Mouse (Mus musculus): ENCODE results near the gene Gm3336. TPM values are rescaled to one million over a fixed set of nuclear protein-coding genes. Genes with fewer than 3 reads are reported as not detected.

The Gm3336 gene
- polyA plus RNA-seq, 1 experiment from 2014 or later: 0.19 TPM

GRCm38 (mm10) chr8:70742176-70742575 is 23.8 kb downstream of the Gm3336 start:
- Histone ChIP-seq H3K36me3 (ENCODE audit: control insufficient read depth, insufficient read depth, low read length) (no peaks in the 10 kb centered on the region), H3K4me1 (ENCODE audit: control insufficient read depth, insufficient read depth, low read depth, low read length) (peaks cover 13% of the 10 kb centered on the region), H3K4me3 (ENCODE audit: low read length) (no peak overlapping the region), H3K4me2 (ENCODE audit: low read length) (no peak overlapping the region), H3K27ac (ENCODE audit: low read depth, low read length) (no peak overlapping the region), H3K27me3 (replicated peaks; ENCODE audit: control insufficient read depth, insufficient read depth, low read length) (peaks cover 36% of the 10 kb centered on the region), H3K9me3 (ENCODE audit: control insufficient read depth, low read length) (no peaks in the 10 kb centered on the region), H3K9ac (ENCODE audit: low read depth, low read length) (no peak overlapping the region)
- 73% methylated on average over 11 of the region's 11 CpGs for WGBS
- no peak for ATAC-seq

DNA sequence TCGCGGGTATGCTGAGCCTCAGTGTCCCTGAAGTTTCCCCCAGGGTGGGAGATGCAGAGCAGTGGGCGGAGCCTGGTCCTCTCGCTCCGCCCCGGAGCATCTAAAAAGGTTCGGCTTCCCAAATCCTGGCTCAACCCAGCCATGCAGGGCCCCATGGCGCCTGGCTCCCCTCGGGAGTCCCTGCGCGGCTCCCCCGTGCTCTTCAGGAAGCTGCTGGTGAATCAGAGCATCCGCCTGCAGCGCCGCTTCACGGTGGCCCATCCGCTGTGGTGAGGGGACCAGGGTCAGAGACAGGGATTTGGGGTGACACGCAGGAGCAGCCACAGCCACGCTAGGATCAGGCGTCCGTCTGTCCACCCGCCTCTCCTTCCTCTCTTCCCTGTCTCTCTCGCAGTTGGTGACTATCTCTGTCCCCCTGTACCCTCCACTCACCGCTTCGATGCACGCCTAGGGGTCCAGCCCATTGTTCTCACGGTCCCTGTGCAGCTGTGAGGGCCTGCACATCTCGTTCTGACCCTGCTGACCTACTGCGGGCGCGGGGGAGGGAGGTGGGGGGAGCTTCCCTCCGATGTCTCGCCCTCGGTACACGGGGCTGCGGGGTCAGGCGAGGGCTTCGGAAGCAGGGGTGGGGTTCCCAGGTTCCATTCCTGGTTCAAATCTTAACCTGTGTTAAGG is 24.8 kb downstream of the Gm3336 start:
- ATAC-seq: no peak; the same call in 1 of the 2 replicates
- H3K27me3 ChIP-seq (replicated peaks; ENCODE audit: control insufficient read depth, insufficient read depth, low read length): peaks cover 36% of the 10 kb centered on the region
- 2% methylated on average over 38 of the region's 38 CpGs for WGBS

DNA sequence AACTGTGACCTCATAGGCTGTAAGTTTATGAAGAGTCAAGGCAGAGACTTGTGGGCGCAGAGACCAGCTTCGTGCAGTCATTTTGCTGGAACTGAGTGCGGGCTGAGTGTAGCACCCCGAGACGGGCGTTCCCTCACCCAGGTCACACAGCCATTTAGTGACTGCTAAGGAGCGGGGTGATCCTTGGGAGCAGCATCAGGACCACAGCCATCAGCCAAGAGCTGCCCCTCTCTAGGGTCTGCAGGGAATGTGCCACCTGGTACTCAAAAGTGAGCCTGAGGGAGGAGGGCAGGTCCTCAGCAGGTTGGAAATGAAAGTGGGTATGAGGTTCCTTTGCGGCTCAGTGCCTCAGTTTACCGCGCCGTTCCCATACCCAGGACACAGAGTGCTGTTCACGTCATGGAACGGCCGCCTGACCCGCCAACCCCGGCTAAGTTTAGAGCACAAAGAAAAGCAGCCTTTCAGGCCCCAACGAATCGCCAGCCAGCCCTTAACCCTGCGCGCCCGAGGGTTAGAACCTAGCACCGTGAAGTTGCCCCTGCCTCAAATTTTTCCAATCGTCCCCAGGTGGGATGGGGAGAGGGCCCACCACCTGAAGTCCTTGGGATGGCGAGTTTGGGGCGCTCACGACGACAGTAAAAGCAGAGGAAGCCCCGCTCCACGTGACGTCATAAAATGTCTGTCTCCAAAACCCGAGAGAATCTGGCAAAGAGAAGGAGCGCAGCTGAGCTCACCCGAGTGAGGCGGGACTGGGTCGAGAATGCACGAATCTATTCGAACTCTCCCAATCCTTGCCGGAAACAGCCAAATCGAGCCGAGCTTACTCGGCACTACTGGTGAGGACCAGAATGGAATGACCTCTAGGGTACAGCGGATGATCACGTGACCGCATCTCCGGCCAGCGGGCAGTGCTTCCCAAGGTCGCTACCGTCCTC is 25.6 kb downstream of the Gm3336 start:
- no peaks in the 10 kb centered on the region for H3K36me3 ChIP-seq (ENCODE audit: control insufficient read depth, insufficient read depth, low read length)
- peak overlapping the region; percentile 67 for H3K4me2 ChIP-seq (ENCODE audit: low read length)
- peaks cover 13% of the 10 kb centered on the region for H3K4me1 ChIP-seq (ENCODE audit: control insufficient read depth, insufficient read depth, low read depth, low read length)
- peaks cover 36% of the 10 kb centered on the region for H3K27me3 ChIP-seq (replicated peaks; ENCODE audit: control insufficient read depth, insufficient read depth, low read length)
- peak overlapping the region; percentile 40 for H3K4me3 ChIP-seq (ENCODE audit: low read length)
- 0 out of 2 replicates have a peak, but pooled peaks have one; percentile 28 for ATAC-seq
- 3% methylated on average over 48 of the region's 48 CpGs for WGBS
- no peaks in the 10 kb centered on the region for H3K9me3 ChIP-seq (ENCODE audit: control insufficient read depth, low read length)
- H3K27ac ChIP-seq (ENCODE audit: low read depth, low read length): no peak overlapping the region
- peak overlapping the region; percentile 52 for H3K9ac ChIP-seq (ENCODE audit: low read depth, low read length)

More for the DNA sequence above, 24.8 kb downstream of the Gm3336 start:
- Histone ChIP-seq H3K4me3 (ENCODE audit: low read length) (peak overlapping the region; percentile 40), H3K4me2 (ENCODE audit: low read length) (peak overlapping the region; percentile 67), H3K27ac (ENCODE audit: low read depth, low read length) (no peak overlapping the region), H3K36me3 (ENCODE audit: control insufficient read depth, insufficient read depth, low read length) (no peaks in the 10 kb centered on the region), H3K9ac (ENCODE audit: low read depth, low read length) (peak overlapping the region; percentile 38), H3K4me1 (ENCODE audit: control insufficient read depth, insufficient read depth, low read depth, low read length) (peaks cover 13% of the 10 kb centered on the region), H3K9me3 (ENCODE audit: control insufficient read depth, low read length) (no peaks in the 10 kb centered on the region)

- 55% methylated on average over 11 of the region's 11 CpGs for WGBS
- peaks cover 37% of the 10 kb centered on the region for H3K27me3 ChIP-seq (replicated peaks; ENCODE audit: control insufficient read depth, insufficient read depth, low read length)
- no peak overlapping the region for H3K9ac ChIP-seq (ENCODE audit: low read depth, low read length)
Observed at GRCm38 (mm10) chr8:70744806-70745205, 26.5 kb downstream of the Gm3336 start.

GRCm38 (mm10) chr8:70745691-70746220 is 27.4 kb downstream of the Gm3336 start:
- no peak overlapping the region for H3K9ac ChIP-seq (ENCODE audit: low read depth, low read length)
- no peaks in the 10 kb centered on the region for H3K9me3 ChIP-seq (ENCODE audit: control insufficient read depth, low read length)
- 61% methylated on average over 17 of the region's 19 CpGs for WGBS
- no peaks in the 10 kb centered on the region for H3K36me3 ChIP-seq (ENCODE audit: control insufficient read depth, insufficient read depth, low read length)
- no peak for ATAC-seq
- H3K27me3 ChIP-seq (replicated peaks; ENCODE audit: control insufficient read depth, insufficient read depth, low read length): peaks cover 38% of the 10 kb centered on the region
- H3K4me2 ChIP-seq (ENCODE audit: low read length): no peak overlapping the region
- no peak overlapping the region for H3K4me3 ChIP-seq (ENCODE audit: low read length)
- peaks cover 13% of the 10 kb centered on the region for H3K4me1 ChIP-seq (ENCODE audit: control insufficient read depth, insufficient read depth, low read depth, low read length)
- H3K27ac ChIP-seq (ENCODE audit: low read depth, low read length): no peak overlapping the region

More at GRCm38 (mm10) chr8:70744806-70745205, 26.5 kb downstream of the Gm3336 start:
- no peak overlapping the region for H3K27ac ChIP-seq (ENCODE audit: low read depth, low read length)
- no peaks in the 10 kb centered on the region for H3K36me3 ChIP-seq (ENCODE audit: control insufficient read depth, insufficient read depth, low read length)
- ATAC-seq: no peak
- H3K9me3 ChIP-seq (ENCODE audit: control insufficient read depth, low read length): no peaks in the 10 kb centered on the region
- H3K4me2 ChIP-seq (ENCODE audit: low read length): no peak overlapping the region; the same call in 1 of the 2 replicates
- H3K4me1 ChIP-seq (ENCODE audit: control insufficient read depth, insufficient read depth, low read depth, low read length): peaks cover 13% of the 10 kb centered on the region
- no peak overlapping the region; the same call in 1 of the 2 replicates for H3K4me3 ChIP-seq (ENCODE audit: low read length)

GRCm38 (mm10) chr8:70746676-70747075 is 28.3 kb downstream of the Gm3336 start:
- Histone ChIP-seq H3K4me2 (ENCODE audit: low read length) (no peak overlapping the region), H3K4me3 (ENCODE audit: low read length) (no peak overlapping the region), H3K36me3 (ENCODE audit: control insufficient read depth, insufficient read depth, low read length) (no peaks in the 10 kb centered on the region), H3K4me1 (ENCODE audit: control insufficient read depth, insufficient read depth, low read depth, low read length) (peaks cover 13% of the 10 kb centered on the region), H3K27ac (ENCODE audit: low read depth, low read length) (no peak overlapping the region), H3K27me3 (replicated peaks; ENCODE audit: control insufficient read depth, insufficient read depth, low read length) (peaks cover 38% of the 10 kb centered on the region), H3K9me3 (ENCODE audit: control insufficient read depth, low read length) (no peaks in the 10 kb centered on the region), H3K9ac (ENCODE audit: low read depth, low read length) (no peak overlapping the region)
- no peak for ATAC-seq
- 74% methylated on average over 9 of the region's 9 CpGs for WGBS

DNA sequence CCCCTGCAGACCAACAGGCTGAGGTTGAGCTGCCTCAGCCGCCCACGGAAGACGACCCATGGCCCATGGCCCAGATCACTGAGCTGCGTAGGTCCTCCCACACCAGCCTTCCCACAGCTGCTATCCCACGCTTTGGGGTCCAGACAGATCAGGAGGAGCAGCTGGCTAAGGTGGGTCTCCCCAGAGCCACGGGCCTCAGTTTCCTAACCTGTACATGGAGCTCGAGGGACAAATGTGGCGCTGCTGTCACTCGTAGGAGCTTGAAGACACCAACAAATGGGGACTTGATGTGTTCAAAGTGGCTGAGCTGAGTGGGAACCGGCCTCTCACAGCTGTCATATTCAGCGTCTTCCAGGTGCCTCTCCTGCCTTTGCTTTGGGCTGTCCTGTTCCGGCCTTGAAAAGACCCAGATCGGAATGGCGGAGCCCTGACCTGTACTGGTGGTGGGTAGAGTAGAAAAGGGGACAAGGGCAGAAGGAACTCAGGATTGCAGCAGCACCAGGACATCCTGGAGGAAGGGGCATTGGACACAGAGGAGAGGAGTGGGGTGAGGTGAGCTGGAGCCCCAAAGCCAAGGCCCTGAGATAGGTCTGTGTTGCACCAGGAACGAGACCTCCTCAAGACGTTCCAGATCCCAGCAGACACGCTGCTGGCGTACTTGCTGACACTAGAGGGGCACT is 29.0 kb downstream of the Gm3336 start:
- ATAC-seq: no peak
- H3K9ac ChIP-seq (ENCODE audit: low read depth, low read length): no peak overlapping the region

GRCm38 (mm10) chr8:70748246-70749096 is 30.1 kb downstream of the Gm3336 start:
- 87% methylated on average over 23 of the region's 23 CpGs for WGBS

More for the DNA sequence above, 29.0 kb downstream of the Gm3336 start:
- Histone ChIP-seq H3K27ac (ENCODE audit: low read depth, low read length) (no peak overlapping the region), H3K4me1 (ENCODE audit: control insufficient read depth, insufficient read depth, low read depth, low read length) (peaks cover 13% of the 10 kb centered on the region), H3K4me3 (ENCODE audit: low read length) (no peak overlapping the region), H3K27me3 (replicated peaks; ENCODE audit: control insufficient read depth, insufficient read depth, low read length) (peaks cover 32% of the 10 kb centered on the region), H3K9me3 (ENCODE audit: control insufficient read depth, low read length) (no peaks in the 10 kb centered on the region), H3K36me3 (ENCODE audit: control insufficient read depth, insufficient read depth, low read length) (no peaks in the 10 kb centered on the region), H3K4me2 (ENCODE audit: low read length) (no peak overlapping the region)
- WGBS: 84% methylated on average over 18 of the region's 18 CpGs

More at GRCm38 (mm10) chr8:70748246-70749096, 30.1 kb downstream of the Gm3336 start:
- H3K4me3 ChIP-seq (ENCODE audit: low read length): no peak overlapping the region
- peaks cover 22% of the 10 kb centered on the region for H3K27me3 ChIP-seq (replicated peaks; ENCODE audit: control insufficient read depth, insufficient read depth, low read length)
- no peaks in the 10 kb centered on the region for H3K36me3 ChIP-seq (ENCODE audit: control insufficient read depth, insufficient read depth, low read length)
- no peak for ATAC-seq
- H3K9me3 ChIP-seq (ENCODE audit: control insufficient read depth, low read length): no peaks in the 10 kb centered on the region
- H3K4me2 ChIP-seq (ENCODE audit: low read length): no peak overlapping the region
- H3K4me1 ChIP-seq (ENCODE audit: control insufficient read depth, insufficient read depth, low read depth, low read length): peaks cover 8% of the 10 kb centered on the region
- H3K27ac ChIP-seq (ENCODE audit: low read depth, low read length): no peak overlapping the region
- no peak overlapping the region for H3K9ac ChIP-seq (ENCODE audit: low read depth, low read length)
